Mouse (Mus musculus) neural tube, embryonic 12.5 days (tissue): ENCODE data around the gene Xrcc6. TPM values are rescaled to one million over a fixed set of nuclear protein-coding genes. Genes with fewer than 3 reads are reported as not detected.

ENCODE experiments used
- ATAC-seq: fragments of 200-750 bp; cut with Nextera tagmentation; 2 replicates; pipeline ENCODE4 v1.8.0; 2017; ENCODE audit warnings: low read depth, mild to moderate bottlenecking, moderate TSS enrichment, moderate library complexity; ENCODE audit not compliant: low FRiP score
- H3K27ac ChIP-seq: fragments of 300-500 bp; sonication (generic); 2 replicates; pipeline ENCODE4 v1.5.1; 2016
- H3K27me3 ChIP-seq: fragments of 300-500 bp; sonication (generic); replicated peaks from 2 replicates; pipeline ENCODE4 v1.6.1; 2016; ENCODE audit warnings: mild to moderate bottlenecking
- H3K36me3 ChIP-seq: fragments of 300-500 bp; sonication (generic); 2 replicates; pipeline ENCODE4 v1.6.1; 2016; ENCODE audit warnings: mild to moderate bottlenecking
- H3K4me1 ChIP-seq: fragments of 300-500 bp; sonication (generic); 2 replicates; pipeline ENCODE4 v1.6.1; 2016
- H3K4me2 ChIP-seq: fragments of 300-500 bp; sonication (generic); replicated peaks from 2 replicates; pipeline ENCODE4 v1.6.1; 2016; ENCODE audit warnings: mild to moderate bottlenecking
- H3K4me3 ChIP-seq: fragments of 300-500 bp; sonication (generic); 2 replicates; pipeline ENCODE4 v1.5.1; 2016
- H3K9ac ChIP-seq: fragments of 300-500 bp; sonication (generic); 2 replicates; pipeline ENCODE4 v1.6.1; 2016; ENCODE audit warnings: mild to moderate bottlenecking
- H3K9me3 ChIP-seq: fragments of 300-500 bp; sonication (generic); 2 replicates; pipeline ENCODE4 v1.6.1; 2016; ENCODE audit warnings: mild to moderate bottlenecking
- WGBS: fragments of 180-500 bp; shearing (Covaris S2); methylation state at CpG from one replicate; pipeline ENCODE4 v1.1.7; 2016; 5-methylcytosine and 5-hydroxymethylcytosine counted together
- polyA plus RNA-seq: library from polyadenylated mRNA; unstranded; fragments of >200 nt; fragmentation: Nextera tagmentation; extraction: Ambion mirVana; gene quantifications from 2 replicates; pipeline ENCODE4 v1.2.1, GENCODE M21; 2016

Xrcc6 gene
- polyA plus RNA-seq, 1 experiment from 2014 or later = 52.6 TPM

DNA sequence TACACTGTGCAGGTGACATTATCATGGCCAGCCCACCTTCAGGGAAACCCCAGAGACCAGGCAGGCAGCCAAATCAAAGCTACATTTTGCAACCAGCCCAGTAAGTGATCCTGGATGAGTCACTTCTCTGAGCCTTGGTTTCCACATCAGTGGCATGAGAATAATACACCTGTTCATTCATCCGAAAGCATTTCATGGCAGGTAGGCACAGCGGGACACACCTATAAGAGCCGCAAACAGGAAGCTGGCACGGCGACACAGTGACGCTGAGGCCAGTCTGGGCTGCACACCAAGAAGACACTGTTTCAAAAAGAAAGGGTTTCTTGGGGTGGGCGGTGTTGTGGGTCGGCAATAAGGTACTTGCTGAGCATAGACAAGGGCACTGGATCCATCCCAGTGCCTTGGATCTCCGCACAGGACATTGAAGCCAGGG, 33.5 kb upstream of the Xrcc6 start:
- no peaks in the 10 kb centered on the region for H3K4me1 ChIP-seq
- H3K27ac ChIP-seq = no peak overlapping the region
- no peak overlapping the region for H3K9ac ChIP-seq
- no peak for ATAC-seq
- H3K27me3 ChIP-seq = no peaks in the 10 kb centered on the region
- H3K4me2 ChIP-seq = no peak overlapping the region
- WGBS = 96% methylated on average over 9 of the region's 9 CpGs
- peaks cover 49% of the 10 kb centered on the region for H3K36me3 ChIP-seq
- H3K4me3 ChIP-seq = no peak overlapping the region
- H3K9me3 ChIP-seq = no peaks in the 10 kb centered on the region

DNA sequence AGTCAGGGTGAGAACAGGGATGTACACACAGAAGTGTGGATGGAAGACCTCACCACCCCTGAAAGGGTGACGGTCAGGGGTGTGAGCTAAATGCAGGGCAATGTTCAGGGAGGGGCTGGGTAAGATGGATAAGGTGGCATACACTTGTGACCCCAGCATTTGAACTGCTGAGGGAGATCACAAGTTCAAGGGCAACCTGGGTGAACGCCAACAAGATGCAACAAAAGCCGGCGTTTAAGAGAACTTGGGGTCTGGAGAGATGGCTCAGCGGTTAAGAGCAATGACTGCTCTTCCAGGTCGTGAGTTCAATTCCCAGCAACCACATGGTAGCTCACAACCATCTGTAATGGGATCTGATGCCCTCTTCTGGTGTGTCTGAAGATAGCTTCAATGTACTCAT, 32.9 kb upstream of the Xrcc6 start:
- Histone ChIP-seq H3K9ac (no peak overlapping the region), H3K4me2 (no peak overlapping the region), H3K27me3 (no peaks in the 10 kb centered on the region), H3K27ac (no peak overlapping the region), H3K4me1 (no peaks in the 10 kb centered on the region), H3K9me3 (no peaks in the 10 kb centered on the region), H3K36me3 (peaks cover 45% of the 10 kb centered on the region), H3K4me3 (no peak overlapping the region)
- WGBS = 93% methylated on average over 6 of the region's 6 CpGs
- ATAC-seq = no peak

DNA sequence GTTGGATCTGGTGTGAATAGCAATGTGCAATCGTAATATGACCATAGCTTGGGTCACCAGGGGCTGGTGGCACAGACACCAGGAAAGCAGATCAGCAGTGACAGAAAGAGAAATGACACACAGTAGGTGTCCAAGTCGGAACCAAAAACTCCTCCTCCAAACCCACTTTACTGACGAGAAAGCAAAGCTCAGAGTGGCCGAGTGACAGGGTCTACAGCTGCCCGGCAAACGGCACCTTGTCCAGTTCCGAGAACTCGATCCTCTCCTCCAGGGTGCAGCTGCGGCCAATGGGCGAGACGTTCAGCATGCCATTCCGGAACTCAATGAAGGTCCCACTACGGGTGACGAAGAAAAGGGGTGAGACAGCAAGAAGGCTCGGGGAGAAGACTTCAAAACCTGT, 32.2 kb upstream of the Xrcc6 start:
- Histone ChIP-seq H3K9ac (no peak overlapping the region), H3K4me1 (no peaks in the 10 kb centered on the region), H3K4me3 (no peak overlapping the region), H3K9me3 (no peaks in the 10 kb centered on the region), H3K27ac (no peak overlapping the region), H3K27me3 (no peaks in the 10 kb centered on the region), H3K36me3 (peaks cover 38% of the 10 kb centered on the region), H3K4me2 (no peak overlapping the region)
- no peak for ATAC-seq
- WGBS = 92% methylated on average over 15 of the region's 15 CpGs

DNA sequence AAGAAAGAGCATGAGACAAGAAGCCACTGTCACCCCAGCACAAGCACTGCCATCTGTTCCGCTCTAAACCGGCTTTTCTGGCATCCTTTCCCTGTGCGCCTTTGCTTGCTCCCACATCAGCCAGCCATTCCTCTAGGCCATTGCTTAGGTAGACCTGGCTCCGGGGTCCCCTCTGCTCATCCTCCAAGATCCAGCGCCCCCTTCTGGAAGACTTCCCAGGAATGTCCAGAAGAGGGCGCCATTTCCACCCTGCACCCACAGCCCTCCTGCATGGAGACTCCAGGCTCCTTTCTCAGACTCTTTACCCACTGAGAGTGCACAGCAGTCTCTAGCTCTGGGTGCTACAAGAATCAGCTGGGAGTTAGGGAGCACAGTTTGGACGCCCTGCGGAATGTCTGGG, 31.2 kb upstream of the Xrcc6 start:
- Histone ChIP-seq H3K4me2 (no peak overlapping the region), H3K4me1 (no peaks in the 10 kb centered on the region), H3K27me3 (no peaks in the 10 kb centered on the region), H3K27ac (no peak overlapping the region), H3K9ac (no peak overlapping the region), H3K4me3 (no peak overlapping the region), H3K9me3 (no peaks in the 10 kb centered on the region), H3K36me3 (peaks cover 27% of the 10 kb centered on the region)
- no peak for ATAC-seq
- WGBS = 58% methylated on average over 8 of the region's 8 CpGs

DNA sequence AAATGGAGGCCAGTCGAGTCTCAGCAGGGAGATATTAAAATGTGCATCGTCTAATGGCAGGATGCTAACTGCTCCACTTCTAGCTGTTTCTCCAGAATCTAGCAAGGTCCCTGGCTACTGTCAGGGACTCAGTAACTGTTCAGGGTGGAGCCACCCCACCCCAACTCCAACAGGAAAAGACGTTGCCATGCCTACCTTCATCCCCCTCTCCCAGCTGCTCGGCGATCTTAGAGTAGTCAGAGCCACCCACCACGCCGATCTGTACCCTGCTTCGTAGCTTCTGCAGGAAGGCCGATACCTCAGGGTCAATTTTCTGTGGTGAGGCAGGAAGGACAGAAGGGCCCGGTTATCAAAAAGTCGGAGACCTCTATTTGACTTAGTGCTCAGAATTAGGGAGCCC, 30.0 kb upstream of the Xrcc6 start:
- WGBS = 90% methylated on average over 11 of the region's 11 CpGs

DNA sequence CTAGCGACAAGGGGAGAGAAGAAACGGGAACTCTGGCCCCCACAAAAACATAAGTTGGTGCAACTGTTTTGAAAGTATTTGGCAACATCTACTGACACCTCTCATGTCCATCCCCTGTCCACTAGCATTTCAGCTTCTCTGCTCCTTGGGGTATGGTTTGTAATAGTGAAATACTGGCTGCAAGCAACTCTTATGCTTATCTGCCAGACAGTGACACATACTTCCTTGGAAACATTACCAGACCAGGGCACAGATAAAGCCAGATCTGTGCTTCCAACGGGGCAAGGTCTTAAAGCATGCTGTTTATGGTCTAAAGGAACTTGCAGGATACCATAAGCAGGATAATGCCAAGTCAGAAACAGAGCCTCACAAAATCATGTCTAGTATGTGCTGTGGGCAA, 28.7 kb upstream of the Xrcc6 start:
- no peak overlapping the region for H3K4me2 ChIP-seq
- H3K27me3 ChIP-seq = no peaks in the 10 kb centered on the region
- H3K9me3 ChIP-seq = no peaks in the 10 kb centered on the region
- no peak overlapping the region for H3K9ac ChIP-seq
- WGBS = 92% methylated on average over 3 of the region's 3 CpGs
- ATAC-seq = no peak
- no peak overlapping the region for H3K27ac ChIP-seq
- H3K36me3 ChIP-seq = peaks cover 14% of the 10 kb centered on the region
- no peaks in the 10 kb centered on the region for H3K4me1 ChIP-seq
- no peak overlapping the region for H3K4me3 ChIP-seq

More for the DNA sequence above, 30.0 kb upstream of the Xrcc6 start:
- H3K4me2 ChIP-seq = no peak overlapping the region
- no peak overlapping the region for H3K27ac ChIP-seq
- H3K4me1 ChIP-seq = no peaks in the 10 kb centered on the region
- no peaks in the 10 kb centered on the region for H3K9me3 ChIP-seq
- no peak for ATAC-seq
- H3K27me3 ChIP-seq = no peaks in the 10 kb centered on the region
- H3K4me3 ChIP-seq = no peak overlapping the region
- peaks cover 18% of the 10 kb centered on the region for H3K36me3 ChIP-seq
- no peak overlapping the region for H3K9ac ChIP-seq

DNA sequence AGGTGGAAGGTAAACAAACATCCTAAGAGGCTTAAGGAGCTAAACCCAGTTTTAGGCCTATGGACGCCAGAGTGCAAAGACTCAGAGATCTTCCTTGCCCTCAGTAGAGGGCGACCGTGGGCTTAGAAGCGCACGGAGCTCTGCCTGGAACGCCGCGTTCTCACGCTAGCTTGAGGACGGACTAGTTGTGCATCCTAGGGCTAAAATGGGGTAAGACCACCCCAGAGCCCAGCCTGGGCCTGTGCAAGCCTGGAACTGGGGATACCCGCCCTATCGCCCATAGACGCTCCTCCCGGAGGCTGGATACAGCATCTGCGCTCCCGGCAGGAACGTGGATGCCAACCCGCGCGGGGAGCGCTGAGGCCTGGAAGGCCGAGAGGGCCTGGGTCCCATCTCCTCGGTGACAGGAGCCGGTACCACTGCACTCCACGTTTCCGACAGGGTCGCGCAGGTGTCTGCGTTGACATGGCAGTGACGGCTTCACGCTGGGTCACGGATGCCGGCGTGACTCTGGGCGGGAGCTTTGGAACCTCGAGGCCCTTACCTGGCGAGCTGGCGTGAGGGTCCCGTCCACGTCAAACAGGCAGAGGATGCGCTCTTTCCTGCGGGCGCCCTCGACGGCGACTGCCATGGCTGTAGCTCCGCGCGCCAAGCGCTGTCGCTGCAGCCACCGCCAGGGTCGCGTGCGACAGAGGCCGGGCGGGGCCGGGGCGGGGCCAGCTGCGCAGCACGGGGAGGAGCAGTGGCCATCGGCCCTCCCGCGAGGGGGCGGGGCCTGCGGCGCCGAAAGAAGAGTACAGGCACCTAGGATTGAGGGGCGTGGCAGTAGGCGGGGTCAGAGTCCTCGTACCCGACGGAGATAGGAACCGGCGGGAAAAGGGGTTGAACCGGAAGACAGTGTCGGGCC, 27.2 kb upstream of the Xrcc6 start, which contains the start of gene Pmm1:
TSS of gene Pmm1 (minus strand) at position 760 of the 907 bp plus-strand sequence.
- Histone ChIP-seq H3K36me3 (peaks cover 3% of the 10 kb centered on the region), H3K9ac (peak within 1 kb of the TSS; percentile 69), H3K4me1 (no peaks in the 10 kb centered on the region), H3K9me3 (no peaks in the 10 kb centered on the region), H3K4me3 (peak within 1 kb of the TSS; percentile 61), H3K27me3 (no peaks in the 10 kb centered on the region), H3K27ac (peak within 1 kb of the TSS; percentile 62; the same call in 1 of the 2 replicates), H3K4me2 (peak within 1 kb of the TSS; percentile 100)
- WGBS = under 1% methylated on average over 77 of the region's 77 CpGs
- ATAC-seq = peak; percentile 96

DNA sequence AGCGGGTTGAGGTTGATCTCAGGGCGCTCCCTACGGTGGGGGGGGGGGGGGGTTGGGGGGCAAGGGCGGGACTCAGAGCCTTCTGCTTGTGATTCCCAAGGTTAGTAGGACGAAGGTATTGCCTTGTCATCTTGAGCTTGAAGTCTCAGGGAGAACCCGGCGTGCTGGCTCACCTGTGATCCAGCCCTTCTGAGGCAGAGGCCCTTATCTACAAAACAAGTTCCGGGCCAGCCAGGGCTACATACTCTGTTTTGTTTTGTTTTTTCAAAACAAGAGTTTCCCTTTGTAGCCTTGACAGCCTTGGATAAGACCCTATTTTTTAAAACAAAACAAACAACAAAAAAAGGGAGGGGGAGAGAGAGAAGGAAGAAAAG, 26.6 kb upstream of the Xrcc6 start:
- peak overlapping the region; percentile 100 for H3K4me2 ChIP-seq
- no peaks in the 10 kb centered on the region for H3K4me1 ChIP-seq
- H3K27me3 ChIP-seq = no peaks in the 10 kb centered on the region
- H3K9ac ChIP-seq = no peak overlapping the region
- H3K27ac ChIP-seq = no peak overlapping the region
- ATAC-seq = peak; percentile 49; the same call in 1 of the 2 replicates
- no peaks in the 10 kb centered on the region for H3K9me3 ChIP-seq
- peak overlapping the region; percentile 61 for H3K4me3 ChIP-seq
- WGBS = 4% methylated on average over 7 of the region's 8 CpGs
- no peaks in the 10 kb centered on the region for H3K36me3 ChIP-seq

DNA sequence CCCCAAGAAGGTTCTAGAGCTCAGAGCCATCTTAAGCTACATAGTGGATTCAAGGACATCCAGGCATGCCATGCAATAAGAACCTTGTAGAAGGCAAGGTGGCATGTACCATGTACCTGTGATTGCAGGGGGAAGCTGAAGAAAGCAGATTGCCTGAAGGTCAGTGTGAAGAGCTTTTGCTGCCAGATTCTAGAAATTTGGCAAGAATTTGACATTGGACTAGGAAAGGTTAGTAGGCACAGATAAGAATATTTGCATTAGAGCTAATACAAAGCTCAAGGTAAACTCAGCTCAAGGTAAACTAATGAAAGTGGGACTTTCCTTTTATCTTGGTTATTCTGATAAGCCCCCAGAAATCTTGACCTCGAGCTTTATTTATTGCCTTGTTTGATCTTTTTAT, 23.4 kb upstream of the Xrcc6 start:
- no peak overlapping the region for H3K27ac ChIP-seq
- WGBS = 58% methylated on average over 1 of the region's 1 CpGs
- no peak overlapping the region for H3K9ac ChIP-seq
- no peaks in the 10 kb centered on the region for H3K27me3 ChIP-seq
- H3K4me2 ChIP-seq = no peak overlapping the region
- no peaks in the 10 kb centered on the region for H3K9me3 ChIP-seq
- H3K4me1 ChIP-seq = no peaks in the 10 kb centered on the region
- ATAC-seq = no peak
- no peaks in the 10 kb centered on the region for H3K36me3 ChIP-seq
- H3K4me3 ChIP-seq = no peak overlapping the region

DNA sequence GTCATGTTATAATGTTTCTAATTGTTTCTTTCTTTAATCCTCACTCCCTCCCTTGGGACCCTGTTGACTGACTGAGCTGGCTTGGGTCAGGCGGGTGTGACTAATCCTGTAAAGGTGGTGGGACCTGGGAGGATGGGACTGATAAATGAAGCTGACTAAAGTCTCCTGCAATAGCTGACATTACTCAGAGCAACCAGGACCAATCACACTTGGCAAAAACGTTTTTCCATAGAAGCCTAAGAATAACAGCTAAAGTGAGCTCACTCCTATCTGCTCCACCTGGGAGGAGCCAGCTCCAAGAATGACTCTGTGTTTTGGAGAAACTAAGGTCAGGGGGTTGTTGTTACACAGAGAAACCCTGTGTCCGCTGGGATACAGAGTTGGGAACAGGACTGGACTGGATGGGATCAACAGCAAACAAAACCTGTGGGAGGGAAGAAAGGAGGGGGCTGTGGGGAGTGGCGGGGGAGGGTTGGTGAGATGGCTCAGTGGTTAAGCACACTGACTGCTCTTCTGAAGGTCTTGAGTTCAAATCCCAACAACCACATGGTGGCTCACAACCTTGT, 22.6 kb upstream of the Xrcc6 start:
- no peak overlapping the region for H3K9ac ChIP-seq
- H3K4me1 ChIP-seq = no peaks in the 10 kb centered on the region
- H3K27ac ChIP-seq = no peak overlapping the region
- H3K27me3 ChIP-seq = no peaks in the 10 kb centered on the region
- no peak for ATAC-seq
- no peak overlapping the region for H3K4me3 ChIP-seq
- H3K9me3 ChIP-seq = no peaks in the 10 kb centered on the region
- no peaks in the 10 kb centered on the region for H3K36me3 ChIP-seq
- no peak overlapping the region for H3K4me2 ChIP-seq
- 70% methylated on average over 4 of the region's 4 CpGs for WGBS

DNA sequence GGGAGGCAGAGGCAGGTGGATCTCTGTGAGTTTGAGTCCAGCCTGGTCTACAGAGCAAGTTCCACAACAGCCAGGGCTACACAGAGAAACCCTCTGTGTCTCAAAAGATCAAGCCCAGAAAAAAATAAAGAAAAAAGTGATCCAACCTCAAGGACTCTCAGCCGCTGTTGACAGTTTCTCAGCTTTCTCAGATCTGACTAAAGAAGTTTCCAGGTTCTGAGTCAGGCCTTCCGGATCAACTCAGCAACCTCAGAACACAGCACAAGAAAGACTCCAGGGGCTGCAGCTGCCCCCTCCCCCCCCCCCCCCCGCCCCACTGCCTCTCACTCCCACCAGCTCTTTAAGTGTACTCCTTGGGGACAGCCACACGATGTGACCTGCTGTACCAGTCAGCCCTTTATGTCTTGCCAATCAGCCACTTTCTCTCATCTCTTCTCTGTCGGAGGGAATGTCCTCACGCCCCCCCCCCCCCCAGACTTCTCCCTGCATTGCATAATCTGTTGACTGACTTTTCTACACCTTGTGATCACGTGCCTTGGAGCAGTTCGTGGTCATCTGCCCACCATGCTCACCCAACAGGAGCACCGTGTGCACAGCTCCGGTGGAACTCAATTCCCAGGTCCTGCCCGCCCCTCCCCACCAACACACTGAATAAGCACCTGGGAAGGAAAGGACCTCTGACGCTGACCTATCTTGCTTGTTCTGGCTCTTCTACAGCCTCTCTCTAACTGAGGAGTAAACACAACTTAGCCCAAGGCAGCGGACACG, 21.4 kb upstream of the Xrcc6 start:
- no peaks in the 10 kb centered on the region for H3K27me3 ChIP-seq
- no peaks in the 10 kb centered on the region for H3K4me1 ChIP-seq
- H3K4me2 ChIP-seq = no peak overlapping the region
- WGBS = 83% methylated on average over 13 of the region's 14 CpGs
- H3K9me3 ChIP-seq = no peaks in the 10 kb centered on the region
- H3K4me3 ChIP-seq = no peak overlapping the region
- no peak for ATAC-seq
- H3K27ac ChIP-seq = no peak overlapping the region
- no peaks in the 10 kb centered on the region for H3K36me3 ChIP-seq
- H3K9ac ChIP-seq = no peak overlapping the region

DNA sequence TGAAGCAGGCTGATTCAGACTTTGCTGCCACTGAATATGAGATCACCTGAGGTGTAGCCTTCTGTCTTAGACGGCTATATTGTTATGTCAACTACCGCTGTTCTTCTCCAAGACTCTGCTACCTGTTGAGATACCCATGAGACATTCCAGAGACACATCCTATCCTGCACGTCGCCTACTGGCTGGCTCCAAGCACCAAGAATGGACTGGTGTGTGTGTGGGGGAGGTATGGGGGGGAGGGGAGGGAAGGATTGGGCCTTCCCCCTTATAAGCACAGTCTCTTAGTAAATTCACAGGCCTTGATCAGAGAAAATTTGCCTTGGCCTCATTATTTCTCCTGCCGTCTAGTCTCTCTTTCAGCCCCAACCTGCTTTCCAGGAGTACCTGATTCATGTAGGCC, 19.8 kb upstream of the Xrcc6 start:
- Histone ChIP-seq H3K27ac (no peak overlapping the region), H3K4me3 (no peak overlapping the region), H3K4me2 (no peak overlapping the region), H3K27me3 (no peaks in the 10 kb centered on the region), H3K4me1 (no peaks in the 10 kb centered on the region), H3K9me3 (0 out of 2 replicates have a peak, but pooled peaks cover 5% of the 10 kb centered on the region), H3K36me3 (no peaks in the 10 kb centered on the region), H3K9ac (no peak overlapping the region)
- no peak for ATAC-seq
- 91% methylated on average over 5 of the region's 5 CpGs for WGBS
